Mouse (Mus musculus) cerebellum, adult 8-10 months (tissue): Measurements from ENCODE around the gene Plch2.

Experiments
- DNase-seq: peaks from one replicate; pipeline ENCODE4 v3.0.0; 2022

Gene Plch2

DNA sequence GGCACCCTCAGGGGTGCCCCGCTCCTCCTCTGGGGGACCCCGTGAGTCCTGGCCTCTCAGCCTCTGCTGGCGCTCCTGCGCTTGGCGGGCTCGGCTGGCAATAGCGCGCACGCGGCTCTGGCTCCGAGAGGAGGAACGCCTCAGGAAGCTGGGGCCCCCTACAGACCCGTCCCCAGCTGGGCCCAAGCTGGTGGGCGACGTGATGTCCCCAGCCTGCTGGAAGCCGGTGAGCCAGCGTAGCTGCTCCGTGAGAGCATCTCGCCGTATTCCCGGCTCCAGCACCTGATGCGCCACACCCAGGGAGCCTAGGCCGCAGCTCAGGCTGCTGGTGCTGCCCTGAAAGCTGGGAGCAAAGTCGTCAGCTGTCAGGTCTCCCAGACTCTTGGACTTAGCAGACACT lies 72.8 kb downstream of the Plch2 start:
- DNase-seq = no peak

DNA sequence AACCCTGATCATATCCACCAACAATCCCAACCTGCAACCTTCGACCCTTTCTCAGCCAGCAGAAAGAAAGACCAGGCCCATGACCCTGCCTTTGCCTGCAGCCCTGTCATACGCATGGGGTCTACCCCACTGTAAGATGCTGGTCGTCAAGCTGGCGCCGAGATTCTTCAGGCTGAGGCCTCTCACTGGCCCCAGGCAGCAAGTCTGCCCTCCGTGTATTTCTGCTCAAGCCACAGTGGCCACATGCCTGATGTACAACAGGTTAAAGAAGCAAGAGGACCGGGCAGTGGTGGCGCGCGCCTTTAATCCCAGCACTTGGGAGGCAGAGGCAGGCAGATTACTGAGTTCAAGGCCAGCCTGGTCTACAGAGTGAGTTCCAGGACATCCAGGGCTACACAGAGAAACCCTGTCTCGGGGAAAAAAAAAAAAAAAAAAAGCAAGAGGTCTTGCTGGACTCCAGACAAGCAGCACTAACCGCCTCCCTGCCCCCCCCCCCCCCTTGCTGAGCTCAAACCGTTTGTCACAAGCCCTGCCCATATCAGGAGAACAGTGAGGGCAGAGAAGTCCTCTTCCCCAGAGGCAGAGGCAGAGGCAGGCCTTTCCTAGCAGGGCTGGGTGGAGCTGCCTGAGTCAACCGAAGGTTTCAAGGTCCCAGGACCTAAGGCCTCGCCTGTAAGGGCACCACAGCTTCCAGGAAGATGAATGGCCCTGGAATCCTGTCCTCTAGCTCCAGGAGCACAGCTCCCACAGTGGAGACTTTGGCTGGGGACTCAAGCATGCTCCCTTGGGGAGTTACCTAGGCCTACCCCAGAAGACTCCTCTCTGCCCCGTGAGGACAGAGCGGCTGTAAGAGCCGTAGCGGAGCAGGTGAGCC lies 74.1 kb downstream of the Plch2 start:
- no peak for DNase-seq

DNA sequence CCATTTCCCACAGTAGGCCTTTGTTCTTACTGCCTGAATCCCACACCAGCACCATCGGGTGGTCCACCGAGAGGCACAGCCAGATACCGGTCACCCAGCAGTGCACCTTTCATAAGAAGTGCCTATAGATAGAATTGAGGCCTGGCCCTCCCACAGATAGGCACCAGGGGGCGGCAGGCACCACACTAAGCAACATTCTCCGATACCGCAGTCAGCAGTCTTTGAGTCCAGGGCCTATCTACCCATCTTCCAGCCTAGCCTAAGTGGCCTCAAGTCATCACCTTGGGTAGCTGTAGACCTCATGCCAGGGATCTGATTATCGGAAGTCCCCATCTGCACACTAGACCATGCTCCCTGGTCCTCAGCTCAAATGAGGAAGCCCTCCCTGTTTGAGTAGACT lies 75.1 kb downstream of the Plch2 start:
- peak; percentile 68 for DNase-seq

DNA sequence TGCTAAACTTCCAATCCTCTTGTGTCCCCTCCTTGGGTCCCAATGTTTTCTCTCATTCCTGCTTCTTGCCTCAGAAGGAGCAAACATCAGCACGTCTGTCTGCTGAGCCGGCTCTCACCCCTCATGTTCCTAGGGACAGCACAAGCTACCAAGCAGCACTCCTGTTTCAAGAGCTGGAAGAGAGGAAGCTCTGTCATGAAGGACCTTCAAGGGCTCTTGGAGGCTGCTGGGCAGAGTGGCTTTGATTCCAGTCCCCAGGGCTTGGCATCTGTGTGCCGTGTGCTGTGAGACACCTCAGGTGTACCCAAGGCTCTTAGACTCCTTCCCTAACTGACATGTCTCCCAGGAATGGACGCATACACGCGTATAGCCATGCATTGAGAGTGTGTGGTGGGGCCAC lies 75.5 kb downstream of the Plch2 start:
- no peak for DNase-seq

DNA sequence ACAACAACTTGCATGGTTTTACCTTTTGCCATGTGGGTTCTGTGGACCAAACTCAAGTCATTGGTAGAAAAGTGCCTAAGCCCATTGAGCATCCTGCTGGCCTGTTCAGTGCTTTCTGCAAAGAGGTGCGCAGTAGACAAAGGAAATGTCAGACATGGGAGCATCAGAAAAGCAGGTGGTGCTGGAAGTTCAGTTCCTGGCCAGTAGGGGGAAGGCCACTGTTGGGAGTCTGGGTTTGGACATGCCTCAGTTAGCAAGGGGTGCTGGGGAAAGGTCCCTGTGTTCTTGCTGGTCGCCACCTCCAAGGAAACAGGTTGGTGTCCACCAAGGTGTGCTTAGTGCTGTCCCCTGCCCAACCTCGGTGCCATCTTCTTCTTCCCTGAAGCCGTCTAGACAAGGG lies 76.5 kb downstream of the Plch2 start:
- DNase-seq = no peak

DNA sequence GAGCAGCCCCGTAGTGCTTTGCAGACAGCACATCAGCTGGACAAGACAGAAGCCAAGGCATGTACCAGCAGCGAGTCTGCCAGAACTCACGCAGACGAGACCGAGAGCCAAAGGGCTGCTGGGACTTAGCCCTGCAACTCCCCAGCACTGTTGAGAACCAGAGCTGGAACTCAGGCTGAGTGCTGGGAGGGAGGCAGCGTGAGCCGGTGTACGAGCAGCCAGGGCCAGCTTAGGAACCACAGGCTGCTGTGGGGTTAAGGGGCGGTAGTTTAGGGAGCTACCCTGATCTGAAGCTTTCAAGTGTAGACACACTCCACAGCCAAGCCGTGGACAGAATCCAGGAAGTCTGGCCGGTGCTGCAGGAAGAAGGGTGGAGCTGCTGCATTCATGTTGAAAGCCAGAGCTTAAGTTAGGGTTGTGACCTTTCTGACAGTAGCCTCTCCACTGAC lies 82.4 kb downstream of the Plch2 start:
- DNase-seq = no peak

DNA sequence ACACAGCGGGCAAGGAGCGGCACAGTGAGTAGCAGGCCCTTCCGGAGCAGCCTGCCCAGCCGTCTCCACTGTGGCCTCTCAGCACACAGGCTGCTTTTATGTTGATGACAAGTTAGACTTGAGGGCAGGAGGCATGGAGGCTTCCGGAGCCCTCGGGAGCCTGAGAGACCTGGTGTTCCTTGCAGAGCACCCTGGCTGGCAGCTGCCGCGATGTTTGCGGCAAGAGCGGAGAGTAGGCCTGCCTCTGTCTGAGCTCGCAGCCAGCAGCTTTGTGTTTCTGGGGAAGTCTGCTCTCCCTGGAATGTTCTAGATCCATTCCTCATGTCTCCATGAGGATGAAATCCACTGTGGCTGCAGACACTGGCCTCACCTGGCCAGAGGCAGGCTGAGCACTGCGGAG lies 84.0 kb downstream of the Plch2 start:
- DNase-seq = no peak

DNA sequence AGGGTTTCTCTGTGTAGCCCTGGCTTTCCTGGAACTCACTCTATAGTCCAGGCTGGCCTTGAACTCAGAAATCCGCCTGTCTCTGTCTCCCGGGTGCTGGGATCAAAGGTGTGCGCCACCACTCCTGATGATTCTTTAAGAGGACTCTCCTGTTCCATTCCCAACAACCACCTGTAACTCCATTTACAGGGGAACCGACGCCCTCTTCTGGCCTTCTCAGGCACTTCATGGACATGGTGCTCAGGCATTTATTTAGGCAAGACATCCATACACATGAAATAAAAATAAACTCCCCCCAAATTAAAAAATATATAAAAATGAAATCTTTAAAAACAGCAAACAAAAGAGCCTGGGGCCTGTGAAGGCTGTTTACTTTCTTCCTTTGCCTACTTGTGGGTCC lies 89.4 kb downstream of the Plch2 start:
- DNase-seq = peak; percentile 59

DNA sequence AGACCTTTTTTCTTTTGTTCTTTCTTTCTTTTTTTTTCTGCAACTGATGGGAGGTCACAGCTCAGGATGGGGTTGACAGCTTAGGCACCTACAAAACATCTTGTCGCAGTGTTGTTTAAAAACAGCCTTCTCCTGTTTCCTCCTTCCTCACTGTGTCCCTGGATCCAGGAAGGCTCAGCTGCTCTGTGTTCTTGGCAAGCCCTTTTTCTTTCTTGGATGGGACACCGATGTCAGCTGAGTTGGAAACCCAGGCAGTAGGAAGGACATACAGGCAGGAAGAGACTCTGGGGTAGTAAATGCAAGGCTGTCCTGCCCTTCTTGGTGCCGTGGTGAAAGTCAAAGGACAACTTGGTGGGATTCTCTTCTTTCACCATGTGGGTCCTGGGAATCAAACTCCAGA lies 90.7 kb downstream of the Plch2 start:
- no peak for DNase-seq

DNA sequence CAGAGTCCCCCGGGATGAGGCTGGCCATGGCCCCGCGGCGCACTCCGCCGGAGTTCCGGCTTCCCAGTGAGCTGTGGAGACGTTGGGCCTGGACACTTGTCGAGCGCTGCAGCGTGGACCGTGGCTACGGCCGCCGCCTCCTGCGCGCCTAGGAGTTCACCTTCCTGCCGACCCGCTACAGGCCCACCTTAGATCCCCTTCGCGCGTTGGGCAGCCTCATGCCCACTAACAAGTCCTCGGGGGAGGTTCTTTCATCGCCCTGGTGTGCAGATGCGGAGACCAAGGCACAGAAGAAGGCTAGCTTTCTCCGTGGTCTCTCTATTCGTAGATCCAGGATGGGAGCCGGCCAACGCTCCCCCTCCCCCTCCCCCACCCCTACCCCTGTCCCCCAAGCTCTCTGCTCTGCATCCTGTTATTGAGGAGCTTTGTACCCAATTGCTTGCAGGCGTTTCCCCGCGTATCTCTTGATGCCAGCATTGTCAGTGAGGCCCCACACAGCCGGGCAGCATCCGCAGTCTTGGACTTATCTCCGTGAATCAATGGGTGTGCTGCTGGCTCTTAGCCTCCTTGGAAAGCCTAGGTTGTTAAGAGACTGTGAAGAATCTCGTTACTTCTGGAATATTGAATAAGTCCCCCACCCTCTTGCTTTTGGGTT lies 91.9 kb downstream of the Plch2 start:
- no peak for DNase-seq

DNA sequence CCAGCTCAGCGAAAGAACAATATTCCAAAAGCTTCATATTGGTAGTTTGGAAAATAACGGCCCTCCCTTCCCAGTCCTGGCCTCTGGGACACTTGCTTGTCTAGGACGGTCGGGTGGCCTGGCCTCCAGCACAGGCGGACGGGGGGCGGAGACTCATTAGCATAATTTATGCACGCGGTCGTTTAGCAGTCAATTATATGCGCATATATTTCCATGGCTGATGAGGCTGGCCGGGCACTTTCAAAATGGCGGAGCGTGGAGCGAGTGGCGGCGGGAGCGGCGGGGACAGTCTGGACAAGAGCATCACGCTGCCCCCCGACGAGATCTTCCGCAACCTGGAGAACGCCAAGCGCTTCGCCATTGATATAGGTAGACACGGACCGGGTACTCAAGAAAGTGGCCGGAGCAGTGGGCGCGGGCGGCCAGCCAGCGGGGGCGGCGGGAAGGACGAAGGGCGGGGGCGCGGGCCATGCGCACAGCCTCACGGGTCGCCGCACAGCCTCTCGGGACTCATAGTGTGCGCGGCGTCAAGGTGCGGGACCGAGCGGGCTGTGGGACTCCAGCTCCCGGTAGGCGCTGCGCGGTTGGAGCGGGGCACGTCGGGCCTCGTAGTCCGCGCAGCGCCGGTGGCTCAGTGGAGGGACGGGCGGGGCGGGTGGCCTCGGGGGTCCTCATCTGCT lies 92.5 kb downstream of the Plch2 start, which contains the start of gene Pank4:
Pank4 (plus strand) TSS at position 223 of the 680 bp plus-strand sequence.
- DNase-seq = peak; percentile 90

DNA sequence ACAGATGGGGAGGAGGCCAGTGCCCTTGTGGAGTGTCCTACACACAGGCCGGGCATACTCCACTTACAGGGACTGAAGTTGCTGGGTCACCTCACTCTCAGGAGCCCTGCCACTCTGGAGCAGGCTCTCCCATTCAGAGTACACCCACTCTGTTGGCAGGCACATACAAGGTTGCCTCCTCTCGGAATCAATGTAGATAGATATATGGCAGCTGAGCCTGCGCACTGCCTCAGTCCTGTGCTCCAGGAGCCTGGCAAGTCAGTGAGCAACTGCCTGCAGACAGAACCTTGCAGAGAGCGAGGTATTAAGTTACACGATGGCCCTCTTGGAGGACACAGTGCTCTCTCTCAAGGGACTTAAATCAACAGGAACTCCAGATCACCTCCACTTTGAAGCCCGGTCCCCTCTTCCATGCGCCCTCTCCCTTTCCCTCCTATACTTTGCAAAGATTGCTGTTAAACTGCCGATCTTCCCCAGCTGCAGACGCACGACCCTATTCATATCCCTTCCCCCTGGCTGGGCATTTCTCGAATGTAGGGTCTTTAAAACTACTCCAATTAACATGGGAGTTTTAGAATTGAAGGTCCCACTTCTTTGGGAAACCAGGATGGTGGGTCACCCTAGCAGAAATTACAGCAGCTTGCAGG lies 93.3 kb downstream of the Plch2 start:
- no peak for DNase-seq

DNA sequence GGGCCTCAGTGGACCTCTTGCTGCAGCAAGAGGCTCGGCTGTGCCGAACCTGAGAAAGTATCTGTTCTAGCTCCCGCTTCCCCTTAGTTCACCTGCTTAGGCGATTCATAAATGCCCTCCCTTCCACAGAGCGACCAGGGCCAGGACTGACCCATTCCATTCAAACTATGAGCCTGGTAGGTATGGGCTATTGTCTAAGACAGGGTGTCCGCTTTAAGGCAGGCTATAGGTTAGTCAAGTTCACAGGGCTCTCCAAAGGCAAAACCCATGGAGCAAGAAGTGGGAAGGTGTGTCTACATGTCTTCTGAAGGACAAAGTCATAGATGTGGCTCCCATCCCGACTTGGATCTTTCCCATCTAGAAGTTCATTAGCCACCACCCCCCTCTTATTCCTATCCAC lies 93.9 kb downstream of the Plch2 start:
- no peak for DNase-seq

DNA sequence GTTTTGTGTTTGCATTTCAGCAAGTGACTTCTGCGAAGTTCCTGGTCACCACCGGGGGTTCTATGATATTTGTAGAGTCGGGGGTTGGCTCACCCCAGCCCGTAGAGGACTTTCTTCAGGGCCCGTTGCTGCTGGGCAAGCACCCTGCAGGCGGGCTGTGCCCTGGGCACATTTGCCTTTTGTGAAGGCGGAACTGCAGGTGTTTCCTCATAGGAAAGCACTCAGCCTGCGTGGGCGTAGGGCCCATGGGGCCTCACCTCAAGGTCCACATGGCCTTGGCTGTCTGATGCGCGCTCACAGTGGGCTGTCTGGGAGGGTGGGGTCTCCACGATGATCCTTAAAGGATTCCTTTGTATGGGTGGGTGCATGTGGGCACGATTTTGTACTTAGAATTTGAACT lies 94.7 kb downstream of the Plch2 start:
- no peak for DNase-seq

DNA sequence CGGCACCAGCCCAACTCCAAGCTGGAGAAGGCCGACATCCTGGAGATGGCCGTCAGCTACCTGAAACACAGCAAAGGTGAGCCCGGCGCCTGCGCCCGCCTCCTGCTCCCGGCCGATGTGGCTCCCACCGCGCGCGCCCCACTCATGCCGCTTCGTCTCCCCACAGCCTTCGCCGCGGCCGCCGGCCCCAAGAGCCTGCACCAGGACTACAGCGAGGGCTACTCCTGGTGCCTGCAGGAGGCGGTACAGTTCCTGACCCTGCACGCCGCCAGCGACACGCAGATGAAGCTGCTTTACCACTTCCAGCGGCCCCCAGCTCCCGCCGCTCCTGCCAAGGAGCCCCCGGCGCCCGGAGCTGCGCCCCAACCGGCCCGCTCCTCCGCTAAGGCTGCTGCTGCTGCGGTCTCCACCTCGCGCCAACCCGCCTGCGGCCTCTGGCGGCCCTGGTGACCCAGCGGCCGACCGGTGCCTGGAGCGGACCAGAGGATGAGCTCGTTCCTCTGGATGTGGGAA lies 95.3 kb downstream of the Plch2 start:
- DNase-seq = peak; percentile 66

DNA sequence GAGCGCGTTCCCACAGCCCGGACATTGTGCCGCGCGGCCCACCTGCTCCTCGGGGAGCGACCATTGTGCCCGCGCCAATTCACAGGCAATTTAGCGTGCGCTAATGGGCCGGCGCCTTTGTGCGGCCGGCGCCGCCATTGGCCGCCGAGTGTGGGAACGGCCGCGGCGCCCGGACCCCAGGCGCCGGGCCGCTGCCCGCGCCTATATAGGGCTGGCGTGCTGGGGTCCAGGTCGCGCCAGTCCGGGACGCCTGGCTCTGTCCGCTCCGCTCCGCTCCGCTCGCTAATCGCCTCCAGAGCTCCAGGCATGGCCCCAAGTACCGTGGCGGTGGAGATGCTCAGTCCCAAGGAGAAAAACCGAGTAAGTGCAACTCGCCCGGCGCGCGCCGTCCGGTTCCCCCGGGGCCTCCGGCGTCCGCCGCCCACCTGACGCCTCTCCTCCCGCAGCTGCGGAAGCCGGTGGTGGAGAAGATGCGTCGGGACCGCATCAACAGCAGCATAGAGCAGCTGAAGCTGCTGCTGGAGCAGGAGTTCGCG lies 95.8 kb downstream of the Plch2 start, which contains the start of gene Hes5:
Hes5 (plus strand) TSS at position 234 of the 536 bp plus-strand sequence.
- peak; percentile 52 for DNase-seq

DNA sequence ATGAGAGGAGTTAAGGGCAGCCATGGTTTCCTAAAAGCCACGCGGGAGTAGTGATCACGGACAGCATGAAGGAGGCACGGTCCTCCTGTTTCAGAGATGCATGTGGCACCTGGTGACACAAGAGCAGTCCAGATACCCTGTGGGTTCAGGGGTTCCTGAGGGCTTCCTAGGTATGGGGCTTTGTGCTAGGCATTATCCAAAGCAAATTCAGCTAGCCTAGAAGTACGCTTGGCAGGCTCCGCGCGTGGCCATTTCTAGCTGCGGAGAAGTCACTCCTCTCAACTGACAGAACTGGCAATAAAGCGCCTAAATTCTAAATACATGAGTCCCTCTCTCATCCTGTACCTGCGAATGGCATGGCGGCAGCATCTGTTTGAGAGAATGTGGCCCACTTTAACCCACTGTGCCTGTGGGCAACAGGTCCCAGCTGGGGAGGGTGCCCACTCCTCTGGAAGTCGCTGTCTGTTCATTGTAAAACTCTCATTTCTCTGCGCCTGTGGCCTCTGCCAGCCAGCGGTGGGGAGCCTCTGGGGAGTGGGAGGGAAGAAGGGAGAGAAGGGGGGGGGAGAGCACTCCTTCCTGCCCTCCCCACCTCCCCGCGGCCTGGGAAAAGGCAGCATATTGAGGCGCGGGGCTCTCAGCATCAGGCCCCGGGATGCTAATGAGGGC lies 96.4 kb downstream of the Plch2 start:
- no peak for DNase-seq

DNA sequence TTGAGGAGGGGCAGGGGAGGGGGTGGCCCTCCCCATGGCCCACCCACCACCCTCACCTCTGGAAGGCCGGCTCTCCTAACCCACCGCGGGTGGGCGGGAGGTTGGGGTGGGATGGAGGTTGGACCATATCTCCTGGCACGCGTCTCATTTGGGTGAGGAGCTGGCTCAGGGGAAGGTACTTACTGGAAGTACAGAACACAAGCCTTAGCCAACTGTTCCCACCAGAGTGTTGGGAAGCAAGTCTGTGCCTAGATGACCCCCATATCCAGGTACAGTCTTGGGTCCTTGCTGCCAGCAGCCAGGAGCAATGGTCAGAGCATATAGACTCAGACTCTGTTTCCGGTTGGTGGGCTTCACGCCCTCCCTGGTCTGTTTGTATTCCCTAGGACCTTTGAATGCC lies 98.0 kb downstream of the Plch2 start:
- no peak for DNase-seq

DNA sequence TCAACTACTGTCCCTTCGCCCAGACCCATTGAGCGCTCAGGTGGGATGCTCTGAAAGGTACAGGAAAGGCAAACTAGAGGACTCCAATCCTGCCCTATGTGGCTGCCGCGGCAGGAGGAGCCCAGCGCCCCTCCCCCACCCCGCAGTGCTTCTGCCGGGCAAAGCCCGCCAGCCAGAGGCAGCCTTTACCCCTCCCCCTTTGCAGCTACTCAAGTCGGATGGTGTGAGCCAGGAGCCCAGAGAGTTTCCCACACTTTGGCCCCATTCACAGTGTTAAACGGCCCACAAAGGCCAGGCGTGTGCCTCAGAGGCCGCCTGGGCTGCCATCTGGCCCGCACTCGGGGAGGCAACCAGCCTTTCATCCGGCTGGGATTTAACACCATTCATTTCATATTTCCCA lies 98.4 kb downstream of the Plch2 start:
- peak; percentile 60 for DNase-seq

DNA sequence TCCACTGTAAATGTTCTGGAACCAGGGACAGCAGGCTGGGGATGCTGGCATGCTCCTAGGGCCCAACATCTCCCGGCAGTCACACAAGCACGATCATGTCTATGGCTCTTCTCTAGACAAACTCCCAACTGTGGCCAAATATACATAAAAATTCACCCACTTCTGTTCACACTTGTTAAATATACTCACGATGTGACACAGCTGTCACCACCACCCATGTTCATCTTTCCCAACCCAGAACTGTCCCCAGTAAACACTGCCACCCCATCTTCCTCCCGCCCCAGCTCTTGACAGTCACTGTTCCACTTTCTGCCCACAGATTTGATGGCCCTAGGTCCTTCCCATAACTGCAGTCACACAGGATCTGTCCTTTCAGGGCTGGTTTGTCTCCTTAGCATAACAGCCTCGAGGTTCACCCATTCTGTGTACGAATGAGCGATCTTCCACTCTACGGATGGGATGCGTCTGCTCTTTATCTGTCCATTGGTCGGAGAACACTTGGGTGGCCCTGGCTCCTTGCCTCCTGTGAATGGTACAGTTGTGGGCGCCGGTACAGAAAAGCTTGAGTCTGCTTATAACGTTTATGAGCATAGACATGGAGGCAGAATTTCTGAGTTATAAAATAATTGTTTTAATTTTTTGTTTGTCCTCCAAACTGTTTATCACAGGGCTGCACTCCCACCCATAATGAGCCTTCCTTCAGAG lies 99.1 kb downstream of the Plch2 start:
- DNase-seq = peak; percentile 9

DNA sequence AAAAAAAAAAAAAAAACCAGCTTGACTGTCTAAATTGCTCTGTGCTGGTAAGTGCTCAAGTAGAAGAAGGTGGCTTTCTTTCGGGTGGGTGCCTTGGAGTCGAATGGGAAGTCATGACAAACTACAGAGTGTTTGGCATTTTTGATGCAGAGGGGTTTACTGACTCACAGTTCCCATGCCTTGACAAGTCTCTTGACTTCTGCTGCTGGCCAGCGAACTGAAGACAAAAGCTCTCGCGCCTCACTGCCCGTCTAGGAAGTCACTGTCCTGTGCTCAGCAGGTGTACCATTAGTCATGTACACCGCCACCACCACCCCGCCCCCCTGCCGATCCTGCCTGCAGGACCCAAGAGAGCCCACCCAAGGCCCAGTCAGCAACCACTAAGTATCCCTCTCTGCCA lies 100.0 kb downstream of the Plch2 start:
- DNase-seq = no peak
